Mouse (Mus musculus): Measurements from ENCODE around the gene Olfr66.

DNA sequence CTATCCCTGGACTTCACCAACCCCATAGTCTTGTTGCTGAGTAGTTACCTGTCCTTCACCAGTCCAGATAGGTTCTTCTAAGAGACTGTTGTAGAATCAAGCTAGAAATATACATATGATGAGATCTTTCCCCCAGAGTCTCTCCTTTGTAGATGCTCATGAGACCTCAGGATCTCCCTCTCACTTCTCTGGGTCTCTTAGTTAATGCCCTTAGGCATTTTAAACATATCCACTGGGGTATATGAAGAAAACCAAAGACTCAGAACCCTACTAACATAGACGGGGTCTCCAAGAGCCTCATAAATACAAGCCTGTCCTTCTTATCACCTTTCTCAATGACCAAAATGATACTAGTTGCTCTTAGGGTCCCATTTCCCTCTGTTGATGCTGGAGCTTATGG, 8.3 kb upstream of the Olfr66 start, which contains the start of gene Olfr64:
- no peak for TF ChIP-seq CTCF (IDR thresholded peaks at IDR 0.05; ENCODE audit: low read depth, low read length)
- TF ChIP-seq POLR2A (IDR thresholded peaks at IDR 0.05; ENCODE audit: borderline replicate concordance, low read depth, low read length) = no peak
